Mouse (Mus musculus) thymus, adult 2 months (tissue): Measurements from ENCODE around the gene Prdm9.

ENCODE experiments used
- CTCF ChIP-seq: fragments of 200-500 bp; IDR thresholded peaks from 2 replicates; pipeline ENCODE4 v1.5.1; 2012; ENCODE audit warnings: mild to moderate bottlenecking, control low read depth, low read length, moderate library complexity, borderline replicate concordance; ENCODE audit not compliant: control insufficient read depth, poor library complexity, insufficient read depth; ENCODE audit errors: extremely low read depth
- POLR2A ChIP-seq: fragments of 200-500 bp; IDR thresholded peaks from 2 replicates; pipeline ENCODE4 v1.6.1; 2012; ENCODE audit warnings: mild to moderate bottlenecking, low read length, control low read depth, moderate library complexity; ENCODE audit not compliant: control insufficient read depth, poor library complexity, insufficient read depth; ENCODE audit errors: extremely low read depth

GRCm38 (mm10) chr17:15579410-15580071, 15.4 kb upstream of the Prdm9 start:
- TF ChIP-seq CTCF (no peak), POLR2A (no peak)
